Mouse (Mus musculus) myocyte (in vitro differentiated cells): ENCODE results near the gene Tnn. TPM values are rescaled to one million over a fixed set of nuclear protein-coding genes. Genes with fewer than 3 reads are reported as not detected.

Experiments used
- H3K27me3 ChIP-seq: one replicate; pipeline ENCODE4 v1.6.1; 2011; ENCODE audit not compliant: control insufficient read depth, insufficient read depth, insufficient read length
- H3K36me3 ChIP-seq: one replicate; pipeline ENCODE4 v1.6.1; 2011; ENCODE audit not compliant: control insufficient read depth, insufficient read depth
- H3K4me2 ChIP-seq: one replicate; pipeline ENCODE4 v1.6.1; 2011; ENCODE audit warnings: low read depth, control low read depth
- H3K4me3 ChIP-seq: one replicate; pipeline ENCODE4 v1.5.1; 2011; ENCODE audit warnings: mild to moderate bottlenecking, control low read depth, moderate library complexity
- H3K79me2 ChIP-seq: one replicate; pipeline ENCODE4 v1.6.1; 2011; ENCODE audit not compliant: control insufficient read depth, insufficient read depth
- H3ac ChIP-seq: one replicate; pipeline ENCODE4 v1.6.1; 2011; ENCODE audit not compliant: control insufficient read depth, insufficient read length
- CEBPB ChIP-seq: IDR thresholded peaks from 2 replicates; pipeline ENCODE4 v1.6.1; 2011; ENCODE audit warnings: mild to moderate bottlenecking, moderate library complexity; ENCODE audit not compliant: poor library complexity, insufficient read depth, severe bottlenecking
- E2F4 ChIP-seq: IDR thresholded peaks from one replicate; pipeline ENCODE4 v1.6.1; 2011; ENCODE audit warnings: mild to moderate bottlenecking, control low read depth, moderate library complexity; ENCODE audit not compliant: insufficient read depth
- MAX ChIP-seq: IDR thresholded peaks from one replicate; pipeline ENCODE4 v1.6.1; 2011; ENCODE audit warnings: low read depth, mild to moderate bottlenecking, control low read depth
- MYOD1 ChIP-seq, 3 experiments: IDR thresholded peaks; one replicate each; pipeline ENCODE4 v1.6.1; 2011; ENCODE audit warnings: control low read depth in 2 of 3, low read depth in 2 of 3, mild to moderate bottlenecking in 2 of 3, moderate library complexity in 1 of 3; ENCODE audit not compliant: insufficient read length in 2 of 3, control insufficient read depth in 1 of 3
- MYOG ChIP-seq, 3 experiments: IDR thresholded peaks; one replicate each; pipeline ENCODE4 v1.6.1; 2011; ENCODE audit warnings: control low read depth in 2 of 3, low read depth in 2 of 3, mild to moderate bottlenecking in 2 of 3; ENCODE audit not compliant: insufficient read length in 2 of 3, control insufficient read depth in 1 of 3, insufficient read depth in 1 of 3
- POLR2A ChIP-seq: IDR thresholded peaks from one replicate; pipeline ENCODE4 v1.6.1; 2011; ENCODE audit warnings: low read depth, mild to moderate bottlenecking, control low read depth, moderate library complexity; ENCODE audit not compliant: insufficient read length
- POLR2AphosphoS2 ChIP-seq: IDR thresholded peaks from one replicate; pipeline ENCODE4 v1.6.1; 2011; ENCODE audit warnings: low read depth, control low read depth; ENCODE audit not compliant: insufficient read length
- REST ChIP-seq: IDR thresholded peaks from one replicate; pipeline ENCODE4 v1.6.1; 2011; ENCODE audit warnings: mild to moderate bottlenecking, control low read depth, moderate library complexity; ENCODE audit not compliant: insufficient read depth, insufficient read length
- SRF ChIP-seq: IDR thresholded peaks from one replicate; pipeline ENCODE4 v1.6.1; 2011; ENCODE audit warnings: low read depth; ENCODE audit not compliant: control insufficient read depth, insufficient read length
- TCF12 ChIP-seq: IDR thresholded peaks from one replicate; pipeline ENCODE4 v1.6.1; 2011; ENCODE audit warnings: mild to moderate bottlenecking, control low read depth; ENCODE audit not compliant: poor library complexity, insufficient read depth, severe bottlenecking
- TCF3 ChIP-seq: IDR thresholded peaks from one replicate; pipeline ENCODE4 v1.6.1; 2011; ENCODE audit warnings: low read depth, control low read depth; ENCODE audit not compliant: insufficient read length
- USF1 ChIP-seq: IDR thresholded peaks from one replicate; pipeline ENCODE4 v1.6.1; 2011; ENCODE audit warnings: low read depth, mild to moderate bottlenecking, control low read depth, moderate library complexity
- polyA plus RNA-seq: library from polyadenylated mRNA; unstranded; fragments of >200 nt; fragmentation: generic; extraction: Trizol; gene quantifications from one replicate; pipeline ENCODE4 v1.2.1, GENCODE M21; 2012; ENCODE audit warnings: missing spikeins

The Tnn gene
- polyA plus RNA-seq, 1 experiment: not detected

DNA sequence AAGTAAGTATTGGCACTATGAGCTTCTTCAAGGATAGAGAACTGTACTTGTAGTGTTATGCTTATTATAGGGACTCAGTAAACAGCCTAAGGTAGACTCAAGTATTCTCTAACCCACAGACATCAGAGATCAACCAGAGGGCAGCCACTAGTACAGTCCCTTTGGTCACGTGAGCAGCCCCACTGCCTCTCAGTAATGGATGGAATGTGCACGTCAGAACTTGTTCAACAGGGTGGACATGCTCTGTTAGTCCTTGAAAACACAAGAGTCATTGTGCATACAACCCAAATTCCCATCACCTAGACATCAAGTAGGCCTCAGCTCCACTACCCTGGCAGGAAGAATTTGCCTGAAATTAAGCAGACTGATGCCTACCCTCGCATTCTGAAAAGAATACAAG, 95.7 kb downstream of the Tnn start:
- Histone ChIP-seq H3ac (no peak overlapping the region), H3K36me3 (no peaks in the 10 kb centered on the region), H3K79me2 (no peaks in the 10 kb centered on the region), H3K4me3 (no peak overlapping the region), H3K27me3 (no peaks in the 10 kb centered on the region), H3K4me2 (no peak overlapping the region)
- TF ChIP-seq MAX (no peak), POLR2AphosphoS2 (no peak), MYOG (IDR thresholded peaks at IDR 0.05; ENCODE audit: control insufficient read depth in 1 of 3, insufficient read depth in 1 of 3, insufficient read length in 2 of 3, low read depth in 2 of 3) (no peak), POLR2A (no peak), REST (no peak), SRF (no peak), TCF12 (no peak), USF1 (no peak), E2F4 (no peak), TCF3 (no peak), CEBPB (no peak), MYOD1 (IDR thresholded peaks at IDR 0.05; ENCODE audit: control insufficient read depth in 1 of 3, insufficient read length in 2 of 3, low read depth in 2 of 3) (no peak)

DNA sequence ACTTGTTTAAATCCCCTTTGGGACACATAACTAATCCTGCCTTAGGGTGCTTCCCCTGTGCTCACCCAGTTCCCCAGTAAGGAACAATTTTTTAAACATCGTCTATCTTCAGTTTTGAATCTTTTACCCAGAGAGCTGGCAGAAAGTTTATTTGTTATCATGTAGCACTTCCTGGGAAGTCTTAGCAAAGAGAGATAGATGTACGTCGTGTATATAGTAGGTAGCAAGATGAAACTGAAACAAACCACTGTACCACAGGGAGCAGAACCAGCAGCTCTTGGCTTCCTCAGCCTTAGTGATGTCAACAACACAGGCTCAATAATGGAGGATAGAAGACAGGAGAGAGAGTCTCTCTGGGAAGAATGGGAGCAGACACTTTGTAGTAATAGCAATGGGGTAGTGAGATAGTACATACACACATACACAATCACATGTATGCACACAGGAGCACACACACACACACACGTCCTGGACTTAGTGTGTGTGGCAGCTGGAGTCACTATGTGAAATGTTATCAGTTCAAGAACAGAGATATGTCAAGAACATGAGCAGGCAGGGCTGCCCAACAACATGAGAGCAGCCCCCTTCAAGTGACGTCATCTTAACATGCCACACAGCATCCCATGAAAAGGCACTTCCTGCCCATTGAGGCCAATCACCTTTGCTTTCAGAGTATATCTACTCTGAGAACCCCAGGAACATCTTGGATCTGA, 98.9 kb downstream of the Tnn start:
- no peak overlapping the region for H3K4me2 ChIP-seq
- H3K4me3 ChIP-seq: no peak overlapping the region
- no peaks in the 10 kb centered on the region for H3K36me3 ChIP-seq
- no peaks in the 10 kb centered on the region for H3K27me3 ChIP-seq
- no peak for TF ChIP-seq CEBPB
- no peak for TF ChIP-seq TCF3
- no peak for TF ChIP-seq REST
- TF ChIP-seq MYOG (IDR thresholded peaks at IDR 0.05; ENCODE audit: control insufficient read depth in 1 of 3, insufficient read depth in 1 of 3, insufficient read length in 2 of 3, low read depth in 2 of 3): no peak
- TF ChIP-seq SRF: no peak
- TF ChIP-seq POLR2AphosphoS2: no peak
- no peak for TF ChIP-seq E2F4
- TF ChIP-seq TCF12: no peak
- TF ChIP-seq MAX: no peak
- TF ChIP-seq MYOD1 (IDR thresholded peaks at IDR 0.05; ENCODE audit: control insufficient read depth in 1 of 3, insufficient read length in 2 of 3, low read depth in 2 of 3): no peak
- no peak overlapping the region for H3ac ChIP-seq
- H3K79me2 ChIP-seq: no peaks in the 10 kb centered on the region

- TF ChIP-seq E2F4 (no peak), MYOD1 (IDR thresholded peaks at IDR 0.05; ENCODE audit: control insufficient read depth in 1 of 3, insufficient read length in 2 of 3, low read depth in 2 of 3) (peak in 1 of 3 experiments; percentile 9), TCF3 (no peak), REST (no peak), MYOG (IDR thresholded peaks at IDR 0.05; ENCODE audit: control insufficient read depth in 1 of 3, insufficient read depth in 1 of 3, insufficient read length in 2 of 3, low read depth in 2 of 3) (peak in 1 of 3 experiments; percentile 60), POLR2AphosphoS2 (no peak), TCF12 (no peak), POLR2A (no peak)
- Histone ChIP-seq H3ac (no peak overlapping the region), H3K4me2 (no peak overlapping the region), H3K4me3 (no peak overlapping the region), H3K79me2 (no peaks in the 10 kb centered on the region), H3K36me3 (no peaks in the 10 kb centered on the region), H3K27me3 (no peaks in the 10 kb centered on the region)
Measured at GRCm38 (mm10) chr1:160053510-160054305, 99.7 kb downstream of the Tnn start.

DNA sequence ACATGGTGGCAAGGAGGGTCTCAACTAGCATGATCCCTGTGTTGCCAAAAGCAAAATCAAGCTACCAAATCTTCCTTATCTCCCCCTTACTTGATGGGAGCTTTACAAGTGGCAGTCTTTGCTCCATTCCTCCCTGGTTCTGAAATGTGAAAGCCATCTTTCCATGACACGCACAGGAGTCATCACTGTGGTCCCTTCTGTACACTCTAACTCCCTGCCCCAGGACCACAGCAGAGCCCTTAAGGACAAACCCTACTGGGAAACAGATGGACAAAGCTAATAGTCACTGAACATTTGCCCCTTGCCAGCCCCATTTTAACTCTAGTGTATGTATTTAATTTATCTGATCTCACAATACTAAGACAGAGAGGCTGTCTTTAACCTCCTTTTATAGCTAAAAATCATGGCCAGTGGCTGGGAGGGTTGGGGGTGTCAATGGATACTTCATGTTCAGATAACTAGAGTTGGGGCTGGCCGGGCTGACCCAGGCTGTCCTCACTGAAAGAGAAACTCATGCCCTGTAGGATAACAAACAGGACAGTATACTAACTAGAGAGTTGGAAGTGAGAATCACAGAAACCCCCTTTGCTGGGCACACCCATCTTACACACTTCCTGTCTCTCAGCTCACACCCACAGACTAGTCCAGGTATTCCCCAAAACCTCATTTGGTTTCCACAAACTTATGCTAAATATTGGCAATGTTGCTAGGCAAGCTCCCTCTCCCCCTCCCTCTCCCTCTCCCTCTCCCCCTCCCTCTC, 100.6 kb downstream of the Tnn start:
- Histone ChIP-seq H3ac (no peak overlapping the region), H3K36me3 (no peaks in the 10 kb centered on the region), H3K4me3 (no peak overlapping the region), H3K79me2 (no peaks in the 10 kb centered on the region), H3K4me2 (no peak overlapping the region), H3K27me3 (no peaks in the 10 kb centered on the region)
- no peak for TF ChIP-seq TCF12
- no peak for TF ChIP-seq MYOD1 (IDR thresholded peaks at IDR 0.05; ENCODE audit: control insufficient read depth in 1 of 3, insufficient read length in 2 of 3, low read depth in 2 of 3)
- no peak for TF ChIP-seq E2F4
- TF ChIP-seq REST: no peak
- TF ChIP-seq SRF: no peak
- no peak for TF ChIP-seq MYOG (IDR thresholded peaks at IDR 0.05; ENCODE audit: control insufficient read depth in 1 of 3, insufficient read depth in 1 of 3, insufficient read length in 2 of 3, low read depth in 2 of 3)
- no peak for TF ChIP-seq MAX
